ENCODE assay signal across 11 mouse cellular contexts in the genomic region with DNA sequence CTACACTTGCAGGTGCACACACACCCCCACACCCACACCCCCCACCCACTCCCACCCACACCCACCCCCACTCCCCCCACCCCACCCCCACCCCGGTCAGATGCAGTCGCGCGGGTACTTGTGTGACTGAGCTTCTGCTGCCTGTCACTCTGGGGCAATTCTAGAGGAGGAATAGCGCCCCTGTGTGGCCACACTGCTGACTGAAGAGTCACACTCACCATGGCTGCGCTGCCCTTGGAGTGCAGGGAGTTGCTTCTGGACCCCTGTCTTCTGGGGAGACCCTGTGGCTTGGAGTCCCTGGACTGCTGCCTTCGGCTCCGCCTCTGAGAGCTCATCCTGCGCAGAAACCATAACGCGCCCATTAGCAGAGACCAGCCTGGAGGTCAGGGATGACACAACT. TPM values are rescaled to one million over a fixed set of nuclear protein-coding genes. Genes with fewer than 3 reads are reported as not detected.
DNase-seq lines count a peak whose midpoint lies in the region; ATAC-seq and TF ChIP-seq lines count a peak whose summit lies in the region.
"Had no signal": no experiment of that assay in that cellular context is flagged by ENCODE, and none has a peak within 500 bp of the region (broad histone marks: within the 10 kb centered on the region; RNA-seq: fewer than 3 reads in every experiment).

No protein-coding gene starts in this region.

- H3K27me3 ChIP-seq in stomach, postnatal 0 days (ENCODE audit: control insufficient read depth, insufficient read depth, low read length) = no peaks in the 10 kb centered on the region
- H3K27me3 ChIP-seq: heart, embryonic 15.5 days had no signal

- DNase-seq in gastrocnemius, adult 2 months = peak; percentile 55
- no peak for DNase-seq in gastrocnemius, postnatal 25 days
- peak; percentile 38 for DNase-seq in right cerebral cortex, adult 18-20 months
- DNase-seq in right cerebral cortex, postnatal 36 days (ENCODE audit: low spot score in 2 of 2) = no peak
- peak; percentile 35 to 78 for DNase-seq in kidney, postnatal 36 days
- peak; percentile 77 for DNase-seq in stomach, postnatal 0 days (ENCODE audit: low spot score)
- no peak for DNase-seq in layer of hippocampus, postnatal 36 days

- no peak overlapping the region for H3K9ac ChIP-seq in stomach, postnatal 0 days (ENCODE audit: low read length)
- H3K9ac ChIP-seq: heart, embryonic 15.5 days had no signal

- no peaks in the 10 kb centered on the region for H3K9me3 ChIP-seq in stomach, postnatal 0 days (ENCODE audit: control insufficient read depth, low read length)
- H3K9me3 ChIP-seq: heart, embryonic 15.5 days had no signal

- H3K36me3 ChIP-seq in stomach, postnatal 0 days (ENCODE audit: control insufficient read depth, insufficient read depth, low read length) = peaks cover 9% of the 10 kb centered on the region; the same call in 1 of the 2 replicates

- intact Hi-C loops in gastrocnemius, adult 2 months (cut with DNase I) = no loop called here

- no peak for TF ChIP-seq POLR2A in bone marrow, adult 2 months (IDR thresholded peaks at IDR 0.05; ENCODE audit: borderline replicate concordance, control insufficient read depth, low read depth, low read length)

- H3K4me3 ChIP-seq in gastrocnemius, adult 2 months = no peak overlapping the region
- H3K4me3 ChIP-seq in bone marrow, adult 2 months (replicated peaks; ENCODE audit: control insufficient read depth, low read depth, low read length) = no peak overlapping the region
- H3K4me3 ChIP-seq in stomach, postnatal 0 days (ENCODE audit: low read depth, low read length) = no peak overlapping the region
- H3K4me3 ChIP-seq: heart, embryonic 15.5 days had no signal

- TF ChIP-seq CTCF in gastrocnemius, adult 2 months (IDR thresholded peaks at IDR 0.05) = peak; percentile 59
- TF ChIP-seq CTCF in bone marrow, adult 2 months (IDR thresholded peaks at IDR 0.05; ENCODE audit: control insufficient read depth, insufficient read depth, low read length) = peak; percentile 62; the same call in 1 of the 2 replicates
- TF ChIP-seq CTCF in stomach, postnatal 0 days (IDR thresholded peaks at IDR 0.05; ENCODE audit: low read depth) = peak; percentile 70

- H3K4me1 ChIP-seq in bone marrow, adult 2 months (ENCODE audit: control insufficient read depth, insufficient read depth, low read length) = no peaks in the 10 kb centered on the region
- no peaks in the 10 kb centered on the region for H3K4me1 ChIP-seq in stomach, postnatal 0 days (replicated peaks; ENCODE audit: control insufficient read depth, insufficient read depth)

- H3K27ac ChIP-seq in gastrocnemius, adult 2 months = no peak overlapping the region
- H3K27ac ChIP-seq in bone marrow, adult 2 months (ENCODE audit: control insufficient read depth, insufficient read depth, low read depth, low read length, poor library complexity) = no peak overlapping the region
- H3K27ac ChIP-seq in stomach, postnatal 0 days (replicated peaks) = no peak overlapping the region
- H3K27ac ChIP-seq: heart, embryonic 15.5 days had no signal

- no peak for ATAC-seq in stomach, postnatal 0 days (ENCODE audit: low FRiP score, low TSS enrichment)

- TF ChIP-seq EP300 in stomach, postnatal 0 days (optimal IDR thresholded peaks at IDR 0.05) = no peak

- H3K4me2 ChIP-seq in stomach, postnatal 0 days (replicated peaks; ENCODE audit: low read depth) = no peak overlapping the region
- H3K4me2 ChIP-seq: heart, embryonic 15.5 days had no signal

- 70% methylated on average over 11 of the region's 11 CpGs for WGBS in bone marrow, adult 2 months
- WGBS in stomach, postnatal 0 days = 54% methylated on average over 11 of the region's 11 CpGs

RNA-seq across cellular contexts. Expression of a gene that starts 4.3 kb away (rescaled TPM):
- total RNA-seq in gastrocnemius, adult 2 months (2021) = 1 to 10 TPM; 2.0 to 3.3 TPM
- total RNA-seq in gastrocnemius, postnatal 25 days (2021) = 1 to 10 TPM; 1.9 to 2.4 TPM
- 3.6 and 4.3 TPM in 2 replicates for polyA plus RNA-seq in bone marrow, adult 2 months (2011; ENCODE audit: insufficient read depth, insufficient read length, low replicate concordance, missing spikeins)
- polyA plus RNA-seq in stomach, postnatal 0 days (2015; fragmentation: Nextera tagmentation; extraction: Ambion mirVana) = 8.9 and 9.2 TPM in 2 replicates
- 1 to 10 TPM; 5.6 to 7.4 TPM for total RNA-seq in layer of hippocampus, postnatal 36 days (2021)

RNA-seq across cellular contexts. Expression of a gene that starts 39.5 kb away (rescaled TPM):
- 1 to 10 TPM; 1.5 to 2.1 TPM for total RNA-seq in gastrocnemius, adult 2 months (2021)
- total RNA-seq in gastrocnemius, postnatal 25 days (2021) = 1 to 10 TPM; 2.0 to 2.1 TPM
- not detected in 2 replicates for polyA plus RNA-seq in bone marrow, adult 2 months (2011; ENCODE audit: insufficient read depth, insufficient read length, low replicate concordance, missing spikeins)
- polyA plus RNA-seq in stomach, postnatal 0 days (2015; fragmentation: Nextera tagmentation; extraction: Ambion mirVana) = 4.0 and 5.7 TPM in 2 replicates
- total RNA-seq in layer of hippocampus, postnatal 36 days (2021) = 10 to 100 TPM; 25.0 to 32.3 TPM

RNA-seq across cellular contexts. Expression of a gene that starts 40.9 kb away (rescaled TPM):
- not detected for total RNA-seq in gastrocnemius, adult 2 months (2021)
- not detected for total RNA-seq in gastrocnemius, postnatal 25 days (2021)
- 4.2 TPM in 1 of 2 replicates, not detected in the other for polyA plus RNA-seq in bone marrow, adult 2 months (2011; ENCODE audit: insufficient read depth, insufficient read length, low replicate concordance, missing spikeins)
- 0.05 TPM in 1 of 2 replicates, not detected in the other for polyA plus RNA-seq in stomach, postnatal 0 days (2015; fragmentation: Nextera tagmentation; extraction: Ambion mirVana)
- total RNA-seq in layer of hippocampus, postnatal 36 days (2021) = not detected
- total RNA-seq: adrenal gland, postnatal 4 days had no signal
- polyA plus RNA-seq: heart, embryonic 15.5 days; stomach, embryonic 14.5 days had no signal

Comparison
In these comparisons a context has a peak if more than half of its experiments do, and no peak if none do; other contexts are left out.
1. DNase-seq: peak in gastrocnemius, adult 2 months (single experiment), right cerebral cortex, adult 18-20 months (single experiment), kidney, postnatal 36 days (2 of 2) and stomach, postnatal 0 days (single experiment); none in gastrocnemius, postnatal 25 days (single experiment), right cerebral cortex, postnatal 36 days (0 of 2) and layer of hippocampus, postnatal 36 days (0 of 2).
2. RNA of a gene that starts 39.5 kb away (total RNA-seq): 25.0 to 32.3 TPM in layer of hippocampus, postnatal 36 days; 1.5 to 2.1 TPM in gastrocnemius, adult 2 months and 2.0 to 2.1 TPM in gastrocnemius, postnatal 25 days; every median in the first group is over 4 times any median in the second.
3. Peak in every context shown above with its lines, with median percentiles within 50 percentile points of each other: CTCF ChIP-seq.